Mouse (Mus musculus): ENCODE data around the gene Efs.

GRCm38 (mm10) chr14:54866936-54867335 is 59.0 kb downstream of the Efs start:
- peak; percentile 64 for TF ChIP-seq CTCF (IDR thresholded peaks at IDR 0.05; ENCODE audit: control insufficient read depth, insufficient read depth, low read length)
- no peak for TF ChIP-seq POLR2A (IDR thresholded peaks at IDR 0.05; ENCODE audit: borderline replicate concordance, control insufficient read depth, low read depth, low read length)
